Mouse (Mus musculus): ENCODE measurements around the gene Map1lc3b.

The Map1lc3b gene

GRCm38 (mm10) chr8:121590203-121591177 is at the start of gene Map1lc3b:
Map1lc3b (plus strand) TSS chr8:121590361.
- DNase-seq, result peak; percentile 96

DNA sequence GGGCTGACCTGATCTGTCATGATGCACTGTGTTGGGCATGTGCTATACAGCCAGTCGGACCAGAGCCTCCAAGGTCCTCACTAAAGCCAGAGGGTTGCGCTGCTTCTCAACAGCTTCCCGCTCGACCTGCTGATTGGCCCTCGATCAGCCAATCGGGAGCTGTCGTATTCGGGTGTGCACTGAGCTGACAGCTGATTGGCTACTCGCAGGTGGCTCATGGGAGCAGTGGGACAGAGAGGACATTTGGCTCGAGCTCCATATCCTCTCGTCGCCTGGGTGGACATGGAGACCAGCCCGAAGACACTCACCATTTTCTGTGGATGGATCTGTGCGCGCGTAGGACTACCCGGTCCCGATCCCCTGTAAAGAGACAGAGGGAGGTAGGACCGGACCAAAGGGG is 48.3 kb upstream of the Map1lc3b start:
- DNase-seq, result no peak

GRCm38 (mm10) chr8:121542901-121543300 is 47.3 kb upstream of the Map1lc3b start:
- no peak for DNase-seq

GRCm38 (mm10) chr8:121544276-121544785 is 45.8 kb upstream of the Map1lc3b start, which contains the start of gene 1700018B08Rik:
1700018B08Rik (minus strand) TSS chr8:121544320.
- DNase-seq, result no peak

- no peak for DNase-seq
These were observed 45.2 kb upstream of the Map1lc3b start for GRCm38 (mm10) chr8:121544936-121545335.

GRCm38 (mm10) chr8:121547132-121547531 is 43.0 kb upstream of the Map1lc3b start:
- peak; percentile 88 for DNase-seq

GRCm38 (mm10) chr8:121550056-121550455 is 40.1 kb upstream of the Map1lc3b start:
- DNase-seq, result no peak

- no peak for DNase-seq
These were observed 38.8 kb upstream of the Map1lc3b start for GRCm38 (mm10) chr8:121551065-121551985.

GRCm38 (mm10) chr8:121552506-121552905 is 37.7 kb upstream of the Map1lc3b start:
- no peak for DNase-seq

DNA sequence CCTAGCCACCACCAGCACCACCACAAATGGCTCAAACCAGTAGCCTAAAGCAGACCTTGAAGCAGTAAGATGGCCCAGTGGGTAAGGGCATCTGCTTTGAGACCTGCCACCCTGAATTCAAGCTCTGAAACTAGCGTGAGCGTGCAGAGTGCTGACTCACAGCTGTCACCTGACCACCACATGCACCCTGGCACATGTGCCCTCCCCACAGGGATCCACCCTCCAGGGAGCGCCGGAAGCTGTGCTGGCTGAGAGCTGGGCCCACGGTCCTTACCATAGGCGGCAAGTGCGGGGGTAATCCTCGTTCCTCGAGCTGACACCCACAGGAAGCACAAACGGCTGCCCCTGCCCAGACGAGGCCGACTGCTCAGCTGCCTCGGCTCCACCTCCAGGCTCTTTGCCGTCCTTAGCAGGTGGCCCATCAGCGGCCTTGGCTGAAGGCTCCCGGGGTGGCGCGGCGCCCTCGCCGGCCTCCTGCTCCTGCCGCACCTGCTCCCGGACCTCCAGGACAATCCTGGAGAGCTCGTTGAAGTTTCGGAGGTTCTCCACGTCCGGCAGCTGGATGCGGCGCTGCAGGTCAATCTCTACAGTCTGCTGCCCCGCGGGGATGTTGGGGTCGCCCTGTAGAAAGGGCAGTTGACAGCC is 36.2 kb upstream of the Map1lc3b start:
- DNase-seq, result no peak

DNA sequence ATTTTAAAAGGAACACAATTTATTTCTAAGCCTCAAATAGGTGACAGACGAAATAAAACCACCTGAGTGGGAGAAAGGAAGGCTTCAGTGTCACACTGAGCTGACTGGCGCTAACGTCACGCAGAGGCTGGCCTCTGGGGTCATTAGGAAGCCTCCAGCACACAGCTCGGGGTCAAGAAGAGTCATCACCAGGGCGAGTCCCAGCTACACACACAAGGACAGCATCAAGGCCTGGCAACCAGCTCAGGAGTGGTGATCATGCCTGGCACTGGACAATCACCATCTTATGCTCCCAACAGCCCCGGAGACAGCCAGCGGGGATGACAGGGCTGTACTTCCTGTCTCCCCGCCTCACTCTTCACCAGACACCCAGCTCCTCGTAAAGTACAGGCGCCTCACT is 32.4 kb upstream of the Map1lc3b start:
- DNase-seq, result no peak

DNA sequence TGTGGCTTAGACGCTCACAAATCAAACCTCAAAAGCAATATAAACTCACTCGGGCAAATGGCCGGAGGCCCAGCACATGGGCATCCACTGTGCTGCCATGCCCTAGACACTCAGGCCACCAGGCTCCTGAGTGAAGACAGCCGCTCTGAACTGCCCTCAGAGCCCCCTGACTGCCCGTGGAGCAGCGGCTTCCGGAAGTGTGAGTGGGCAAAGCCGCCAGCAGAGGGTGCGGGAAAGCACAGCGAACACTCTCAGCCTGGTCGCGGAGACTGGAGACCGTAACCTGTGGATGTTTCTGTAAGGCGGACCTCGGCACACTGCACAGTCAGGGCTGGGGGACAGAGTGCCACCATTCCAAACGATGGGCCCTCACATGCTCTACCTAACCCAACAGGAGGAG is 31.6 kb upstream of the Map1lc3b start:
- no peak for DNase-seq

DNA sequence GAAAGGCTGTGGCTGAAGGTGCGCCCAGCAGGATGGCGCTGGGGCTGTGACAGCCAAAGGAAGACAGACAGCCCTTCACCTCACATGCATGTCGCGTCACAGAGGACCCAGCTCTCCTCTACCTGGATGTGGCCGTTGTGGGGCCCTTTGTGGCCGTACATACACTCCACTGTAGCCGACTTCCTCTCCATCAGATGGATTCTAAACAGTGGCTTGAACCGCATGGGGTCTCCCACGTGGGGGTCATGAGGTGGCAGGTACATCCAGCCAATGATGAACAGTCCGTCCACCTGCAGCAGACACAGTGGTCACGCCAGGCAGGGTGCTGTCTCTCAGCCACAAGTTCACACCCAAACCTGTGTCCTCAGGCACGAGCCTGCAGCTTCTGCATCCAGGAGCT is 30.4 kb upstream of the Map1lc3b start:
- DNase-seq, result no peak

DNA sequence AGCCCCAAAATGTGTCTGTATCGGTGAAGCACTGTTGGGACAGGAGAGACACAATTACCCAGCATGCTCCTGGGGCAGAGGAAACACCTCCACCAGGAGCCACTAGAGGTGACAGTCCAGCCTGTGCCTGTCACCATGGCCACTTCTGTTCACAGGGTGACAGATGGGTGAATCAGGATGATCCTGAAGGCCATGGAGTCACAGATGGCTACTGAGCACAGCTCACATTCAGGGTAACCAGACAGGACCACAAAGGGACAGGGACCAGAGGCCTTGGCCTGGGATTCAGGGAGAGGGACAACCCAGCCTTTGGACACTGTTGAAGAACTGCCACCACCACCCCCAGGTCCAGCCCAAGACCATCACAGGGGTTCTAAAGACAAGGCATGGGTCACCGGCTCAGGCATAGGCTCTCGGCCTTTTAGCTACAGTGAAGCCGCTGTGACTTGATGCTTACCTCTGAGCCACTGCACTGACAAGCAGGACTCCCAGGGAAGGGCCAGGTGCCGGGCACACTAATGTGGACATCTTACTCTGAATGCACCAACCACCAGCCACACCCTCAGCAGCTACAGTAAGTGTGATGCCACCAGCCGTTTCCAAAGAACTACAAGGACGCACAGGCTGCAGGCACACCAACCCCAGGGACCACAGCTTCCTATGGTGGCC is 29.6 kb upstream of the Map1lc3b start:
- no peak for DNase-seq

- DNase-seq, result no peak
These were observed 28.4 kb upstream of the Map1lc3b start for GRCm38 (mm10) chr8:121561636-121562345.

- DNase-seq, result no peak
These were observed 27.2 kb upstream of the Map1lc3b start for GRCm38 (mm10) chr8:121562941-121563351.

DNA sequence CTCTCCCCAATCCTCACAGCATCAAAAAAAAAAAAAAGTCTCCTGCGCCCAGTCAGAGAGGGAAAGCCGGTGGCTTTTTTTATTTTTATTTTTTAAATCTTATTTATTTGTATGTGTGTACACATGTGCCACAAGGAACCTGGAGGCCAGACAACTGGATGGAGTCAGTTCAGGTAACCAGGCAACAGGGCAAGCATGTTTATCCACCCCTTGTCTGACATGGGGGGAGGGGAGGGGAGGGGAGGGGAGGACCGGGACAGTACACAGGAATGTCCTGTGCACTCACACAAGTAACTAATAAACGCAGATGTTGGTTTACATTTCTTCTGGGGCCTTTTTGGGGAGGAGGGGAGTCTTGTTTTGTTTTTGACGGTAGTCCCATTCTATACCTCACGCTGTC is 26.5 kb upstream of the Map1lc3b start:
- no peak for DNase-seq

DNA sequence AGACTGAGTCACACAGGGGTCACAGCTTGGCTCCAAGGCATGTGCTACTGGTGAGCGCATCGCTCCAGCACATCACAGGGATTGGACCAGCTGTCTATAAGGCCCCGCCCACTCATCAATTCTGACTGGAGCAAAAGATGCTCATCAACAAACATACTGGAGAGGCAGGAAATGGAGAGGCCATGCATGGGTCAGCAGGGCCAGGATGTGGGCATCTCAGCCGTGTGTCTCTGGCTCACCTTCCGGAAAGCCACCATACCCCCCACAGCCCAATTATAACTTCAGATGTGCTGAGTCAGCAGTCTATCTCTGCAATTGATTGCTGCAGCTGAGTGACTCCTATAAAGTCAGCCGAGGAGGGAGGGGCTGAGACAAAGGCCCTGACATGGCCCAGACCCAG is 21.8 kb upstream of the Map1lc3b start:
- DNase-seq, result no peak

DNA sequence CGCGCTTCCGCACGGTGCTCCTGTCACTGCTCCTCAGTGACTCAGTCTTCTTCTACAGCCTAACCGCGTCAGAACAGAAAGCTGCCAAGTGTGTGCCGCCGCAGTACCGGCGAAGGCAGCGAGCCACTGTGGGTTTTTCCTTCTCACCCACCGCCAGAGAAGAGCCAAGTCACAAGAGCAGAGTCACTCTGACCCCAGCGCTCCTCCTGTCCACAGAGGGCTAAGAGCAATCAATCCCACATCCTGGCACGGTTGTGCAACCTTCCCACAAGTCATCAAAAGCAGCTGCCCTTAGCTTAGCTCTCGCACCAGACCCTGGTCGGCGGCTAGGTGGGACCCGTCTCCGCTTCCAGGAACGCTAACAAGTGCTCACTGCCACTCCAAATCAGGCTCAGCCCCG is 19.8 kb upstream of the Map1lc3b start:
- no peak for DNase-seq

DNA sequence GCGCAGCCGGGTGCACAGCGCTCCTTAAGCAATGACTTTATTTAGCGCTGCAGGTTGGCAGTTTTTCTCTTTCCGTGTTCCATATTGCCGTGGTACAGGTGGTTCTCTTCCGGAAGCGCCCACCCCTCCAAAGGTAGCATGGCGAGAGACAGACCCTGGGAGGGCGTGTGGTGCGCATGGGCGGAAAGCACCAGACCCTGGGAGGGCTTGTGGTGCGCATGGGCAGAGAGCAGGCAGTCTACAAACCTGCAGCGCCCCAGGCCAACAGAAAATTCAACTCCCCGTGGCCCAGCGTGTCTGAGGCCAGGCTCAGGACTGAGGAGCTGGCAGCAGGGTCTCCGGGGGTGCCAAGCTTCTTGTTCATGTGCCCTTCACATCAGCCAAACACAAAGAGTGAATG is 19.4 kb upstream of the Map1lc3b start:
- no peak for DNase-seq

- no peak for DNase-seq
These were observed 18.0 kb upstream of the Map1lc3b start for GRCm38 (mm10) chr8:121572121-121572520.

Measured in retina, postnatal 1 day (tissue).